Mouse (Mus musculus) T-helper 2 cell (primary cell): ENCODE results near the gene Panx2.

Source experiments
- in situ Hi-C: fragments of 300-600 bp; cut with MboI, MseI; formaldehyde crosslinking; loops from one replicate; pipeline ENCODE4 v1.15.1; 2025; ENCODE audit warnings: high pct_unique_total_duplicates

Panx2 gene

DNA sequence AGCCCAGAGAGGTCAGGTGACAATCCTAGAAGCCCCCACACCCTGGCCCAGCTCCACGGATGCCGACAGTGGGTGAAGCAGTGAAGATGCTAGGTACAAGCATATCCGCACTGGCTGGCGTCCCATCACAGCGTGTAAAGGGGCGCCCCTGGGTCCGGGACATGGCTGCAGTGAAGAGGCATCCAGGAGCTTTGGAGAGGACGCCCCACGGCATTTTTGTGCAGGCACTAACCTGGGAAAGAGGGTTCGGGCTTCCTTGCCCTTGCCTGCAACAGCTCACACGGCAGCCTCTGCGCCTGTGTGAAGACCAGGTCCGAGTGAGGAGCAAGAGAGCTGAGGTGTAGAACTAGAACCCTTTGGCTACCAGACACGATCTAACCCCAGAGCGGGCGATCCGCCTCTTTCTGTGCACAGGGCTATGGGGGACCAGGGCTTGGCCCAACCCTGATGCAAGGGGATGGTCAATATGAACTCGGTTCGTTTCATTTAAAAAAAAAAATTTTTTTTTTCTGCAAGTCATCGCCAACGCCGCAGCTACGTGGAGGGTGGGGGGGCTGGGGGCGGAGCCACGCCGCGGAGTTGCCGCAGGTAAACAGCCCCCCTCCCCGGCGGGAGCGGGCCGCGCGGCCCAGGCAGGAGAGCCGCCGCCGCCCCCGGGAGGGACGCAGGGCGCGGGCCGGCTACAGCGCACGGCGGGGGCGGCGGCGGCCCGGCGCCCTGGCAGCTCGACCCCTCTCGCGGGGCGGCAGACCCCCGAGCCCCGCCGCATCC lies at the start of gene Panx2:
Gene Panx2, plus strand, starts transcription at position 574 of the 771 bp plus-strand sequence.
- in situ Hi-C loops, result no loop called here

DNA sequence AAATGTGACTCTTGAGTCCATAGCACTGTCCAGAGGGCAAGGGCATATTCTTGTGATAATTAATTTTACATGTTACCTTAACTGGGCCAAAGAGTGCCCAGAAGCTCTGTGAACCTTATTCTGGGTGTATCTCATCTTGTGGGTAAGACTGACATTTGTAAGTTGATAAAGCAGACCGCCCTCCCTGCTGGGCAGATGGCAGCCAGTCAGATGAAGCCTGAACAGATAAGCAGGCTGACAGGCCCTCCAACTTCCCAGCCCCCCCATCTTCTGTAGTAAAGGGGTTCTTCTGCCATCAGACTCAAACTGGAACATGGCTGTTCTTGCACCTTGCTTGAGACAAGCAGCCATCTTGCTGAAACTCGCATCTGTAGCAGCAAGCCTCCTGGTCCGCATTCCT lies 42.8 kb upstream of the Panx2 start:
- in situ Hi-C loops, result no loop called here

DNA sequence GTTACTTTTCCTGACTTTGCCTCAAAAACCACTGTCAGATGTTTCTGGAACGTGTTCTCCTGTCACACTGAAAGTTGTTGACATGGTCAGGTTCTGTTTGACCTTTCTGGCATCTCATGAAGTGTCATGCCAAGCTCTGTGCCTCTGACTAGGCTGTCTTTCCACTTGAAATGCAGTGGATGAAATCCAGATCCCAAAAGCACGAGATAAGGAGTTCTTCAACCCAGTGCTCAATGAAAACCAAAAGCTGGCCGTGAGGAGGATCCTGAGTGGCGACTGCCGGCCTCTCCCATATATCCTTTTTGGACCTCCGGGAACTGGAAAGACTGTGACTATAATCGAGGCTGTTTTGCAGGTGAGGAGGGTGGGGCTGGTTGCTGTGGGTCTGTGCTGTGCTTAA lies 39.4 kb upstream of the Panx2 start:
- in situ Hi-C loops, result no loop called here

DNA sequence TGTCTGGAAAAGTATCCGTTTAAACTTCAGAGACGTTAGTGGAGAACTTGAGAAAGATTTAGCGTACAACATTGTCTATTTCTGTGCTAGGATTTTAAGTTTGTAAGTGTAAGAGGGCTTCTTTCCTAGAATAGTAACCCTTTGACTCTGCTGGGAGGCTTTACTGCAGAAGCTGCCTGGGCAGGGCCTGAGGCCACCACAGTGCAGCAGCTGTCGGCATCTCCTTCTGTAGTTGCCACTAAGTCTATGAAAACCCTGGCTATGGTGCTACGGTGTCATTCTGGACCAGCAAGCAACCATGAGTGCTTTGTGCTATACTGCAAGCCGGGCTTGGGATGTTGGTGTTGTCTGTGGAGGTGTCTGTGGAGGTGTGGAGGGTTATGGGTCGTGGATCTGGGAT lies 39.0 kb upstream of the Panx2 start:
- in situ Hi-C loops, result no loop called here

DNA sequence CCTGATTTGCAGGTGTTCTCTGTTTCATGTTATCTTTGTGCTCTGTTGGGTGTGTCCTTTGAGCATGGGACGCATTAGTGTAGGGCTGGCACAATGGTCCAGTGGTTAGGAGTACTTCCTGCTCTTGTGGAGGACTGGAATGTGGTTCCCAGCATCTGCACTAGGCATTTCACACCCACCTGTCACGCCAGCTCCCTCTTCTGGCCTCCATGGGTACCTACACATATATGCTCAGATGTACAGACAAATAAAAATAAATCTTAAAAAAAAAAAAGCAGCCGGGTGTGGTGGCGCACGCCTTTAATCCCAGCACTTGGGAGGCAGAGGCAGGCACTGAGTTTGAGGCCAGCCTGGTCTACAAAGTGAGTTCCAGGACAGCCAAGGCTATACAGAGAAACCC lies 15.2 kb upstream of the Panx2 start:
- in situ Hi-C loops, result no loop called here

DNA sequence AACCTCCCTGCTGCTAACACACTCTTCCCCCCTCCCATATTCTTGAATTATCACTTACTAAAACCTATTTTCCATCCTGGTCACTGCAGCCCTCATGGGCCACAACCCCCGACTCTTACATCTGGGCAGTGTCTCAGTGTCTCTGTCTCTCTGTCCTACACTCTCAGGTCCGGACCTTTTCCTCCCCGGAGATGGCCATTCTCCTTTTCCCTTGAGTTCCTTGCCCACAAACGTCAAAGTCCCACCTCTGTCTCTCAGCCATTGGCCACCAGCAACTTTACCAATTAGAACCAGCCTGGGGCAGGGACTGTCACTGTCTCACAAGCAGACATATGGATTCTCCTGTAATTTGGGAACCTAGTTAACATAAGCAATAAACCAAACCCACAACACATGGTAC lies 13.2 kb upstream of the Panx2 start:
- in situ Hi-C loops, result no loop called here

DNA sequence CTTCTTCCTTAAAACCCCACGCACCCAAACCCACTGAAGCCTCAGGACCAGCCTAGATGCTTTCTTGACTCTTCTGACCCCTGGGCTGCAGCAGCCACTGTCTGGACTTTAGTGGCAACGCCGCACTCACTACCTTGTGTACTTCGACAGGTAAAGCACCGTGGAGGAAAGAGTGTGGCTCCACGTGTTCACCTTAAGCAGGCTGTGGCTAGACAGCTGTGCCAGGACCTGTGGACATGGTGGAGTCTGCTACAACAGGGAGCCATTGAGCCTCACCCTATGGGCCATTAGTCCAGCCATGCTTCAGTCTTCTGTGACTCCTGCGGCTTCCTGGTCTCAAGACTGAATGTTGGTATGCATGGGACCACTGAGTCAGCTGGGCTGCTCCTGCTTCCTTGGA lies 4.9 kb upstream of the Panx2 start:
- in situ Hi-C loops, result loop anchor here (5.0 kb wide), 1 partner anchor 52 kb away; no protein-coding TSS in a partner anchor

DNA sequence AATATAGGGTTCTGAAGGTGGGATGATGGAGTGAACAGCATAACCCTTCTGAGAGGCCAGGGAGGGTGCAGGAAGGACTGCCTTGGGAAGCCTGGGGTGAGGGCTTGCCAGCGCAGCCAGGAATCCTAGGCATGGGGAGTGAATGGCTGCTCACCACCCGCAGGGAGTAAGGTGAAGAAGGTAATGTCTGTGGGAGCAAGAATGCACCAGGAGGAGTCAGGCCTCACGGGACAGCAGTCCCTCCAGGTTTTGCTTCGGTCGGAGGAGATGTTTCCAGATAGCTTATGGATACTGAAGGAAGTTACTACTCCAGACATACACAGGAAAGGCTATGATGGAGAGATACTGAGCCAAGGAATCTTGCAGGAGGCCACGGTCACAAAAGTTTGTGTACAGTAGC lies 798 bp upstream of the Panx2 start:
- in situ Hi-C loops, result no loop called here

DNA sequence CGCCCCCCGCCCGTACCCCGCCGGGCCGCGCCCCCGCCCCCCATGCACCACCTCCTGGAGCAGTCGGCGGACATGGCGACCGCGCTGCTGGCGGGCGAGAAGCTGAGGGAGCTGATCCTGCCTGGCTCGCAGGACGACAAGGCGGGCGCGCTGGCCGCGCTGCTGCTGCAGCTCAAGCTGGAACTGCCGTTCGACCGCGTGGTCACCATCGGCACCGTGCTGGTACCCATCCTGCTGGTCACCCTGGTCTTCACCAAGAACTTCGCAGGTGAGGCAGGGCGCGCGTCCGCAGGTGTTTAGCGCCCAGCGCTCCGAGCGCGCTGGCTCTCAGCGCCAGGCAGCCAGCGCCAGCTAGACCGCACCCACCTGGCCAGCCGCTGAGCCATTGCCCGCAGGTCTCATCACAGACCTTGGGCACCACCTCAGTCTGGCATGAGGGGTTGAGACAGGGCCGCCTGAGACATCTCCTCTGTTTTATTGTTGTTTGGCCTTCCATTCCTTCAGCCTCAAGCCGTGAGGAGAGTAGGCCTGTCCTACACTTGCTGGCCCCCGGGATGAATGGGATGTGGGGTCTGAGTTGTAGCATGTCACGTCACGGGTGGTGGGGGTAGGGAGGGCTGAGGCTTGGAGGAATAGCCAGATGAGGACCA lies 623 bp downstream of the Panx2 start:
- in situ Hi-C loops, result loop anchor here (10.0 kb wide), 1 partner anchor 235 kb away; no protein-coding TSS in a partner anchor

DNA sequence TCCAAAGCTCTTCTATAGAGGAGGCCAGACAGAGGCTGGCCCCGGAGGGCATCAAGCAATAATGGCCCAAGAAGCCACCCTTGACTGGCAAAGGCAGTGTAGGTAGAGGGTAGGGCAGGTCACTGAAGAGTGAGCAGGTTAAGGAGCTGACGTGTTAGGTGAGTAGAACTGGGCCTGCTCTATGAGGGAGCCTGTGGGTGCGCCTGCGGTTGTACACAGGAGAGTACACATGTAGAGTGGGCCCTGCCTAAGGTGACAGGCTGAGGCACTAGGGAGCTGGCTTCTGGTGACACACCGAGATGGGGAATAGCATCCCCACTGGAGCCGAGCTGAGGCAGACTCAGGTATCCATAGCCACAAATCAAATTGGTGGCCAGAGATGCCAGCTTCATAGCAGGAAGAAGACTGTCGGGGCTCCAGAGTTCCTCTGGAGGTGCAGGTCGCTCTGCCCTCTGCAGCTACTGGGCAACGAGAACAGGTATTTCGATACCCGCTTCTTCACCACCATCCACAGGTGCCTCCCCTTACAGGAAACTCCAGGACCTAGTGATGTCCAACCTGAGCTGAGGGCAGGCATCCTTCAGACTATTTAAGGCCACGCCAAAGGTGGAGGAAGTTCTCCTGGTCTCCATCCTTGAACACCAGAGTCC lies 1.4 kb downstream of the Panx2 start:
- in situ Hi-C loops, result loop anchor here (10.0 kb wide), 1 partner anchor 236 kb away; no protein-coding TSS in a partner anchor

DNA sequence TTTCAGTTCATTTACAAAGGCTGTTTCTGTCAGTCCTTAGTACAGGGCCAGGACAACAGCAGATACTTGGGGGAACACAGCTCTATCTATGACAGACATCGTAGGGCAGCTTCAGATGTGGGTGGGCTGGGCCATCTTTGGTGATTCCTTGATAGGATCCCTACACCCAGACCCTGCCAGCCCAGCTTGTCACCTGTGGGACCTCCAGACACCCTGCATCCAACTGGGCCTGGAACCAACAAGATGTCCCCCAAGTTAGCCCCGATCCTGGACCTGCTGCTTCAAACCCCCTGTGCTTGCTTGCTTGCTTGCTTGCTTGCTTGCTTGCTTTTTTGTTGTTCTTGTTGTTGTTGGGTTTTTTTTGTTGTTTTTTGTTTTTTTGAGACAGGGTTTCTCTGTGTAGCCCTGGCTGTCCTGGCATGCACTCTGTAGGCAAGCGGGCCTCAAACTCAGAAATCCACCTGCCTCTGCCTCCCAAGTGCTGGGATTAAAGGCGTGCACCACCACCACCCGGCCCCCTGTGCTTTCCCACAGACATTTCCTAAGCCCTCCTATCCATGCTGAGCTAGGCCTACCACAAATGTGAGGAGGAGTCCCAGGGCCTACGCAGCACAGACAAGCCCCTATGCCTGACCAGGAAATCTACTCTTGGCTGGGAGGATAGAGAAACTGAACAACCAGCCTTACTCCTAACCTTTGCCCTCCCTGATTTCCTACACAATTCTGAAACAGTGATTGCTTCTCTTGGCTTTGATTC lies 2.4 kb downstream of the Panx2 start:
- in situ Hi-C loops, result loop anchor here (10.0 kb wide), 1 partner anchor 237 kb away; no protein-coding TSS in a partner anchor

DNA sequence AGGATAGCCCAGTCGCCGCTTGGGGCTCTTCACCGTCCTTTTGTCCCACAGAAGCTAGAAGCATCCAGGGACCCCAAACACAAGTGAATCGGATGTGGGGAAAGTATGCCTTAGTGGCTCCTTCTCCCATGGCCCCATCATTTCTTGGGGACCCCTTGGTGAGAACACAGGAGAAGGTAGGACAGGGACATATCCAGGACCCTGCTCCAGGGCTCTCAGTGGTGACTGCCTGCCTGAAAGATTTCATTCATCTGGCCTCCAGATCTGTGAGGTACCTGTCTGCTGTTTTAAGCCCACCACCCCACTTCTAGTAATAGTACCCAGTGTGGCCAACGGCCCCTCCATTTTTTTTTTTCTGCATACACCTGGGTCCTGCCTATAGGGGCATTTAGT lies 3.0 kb downstream of the Panx2 start:
- in situ Hi-C loops, result loop anchor here (10.0 kb wide), 1 partner anchor 238 kb away; no protein-coding TSS in a partner anchor

DNA sequence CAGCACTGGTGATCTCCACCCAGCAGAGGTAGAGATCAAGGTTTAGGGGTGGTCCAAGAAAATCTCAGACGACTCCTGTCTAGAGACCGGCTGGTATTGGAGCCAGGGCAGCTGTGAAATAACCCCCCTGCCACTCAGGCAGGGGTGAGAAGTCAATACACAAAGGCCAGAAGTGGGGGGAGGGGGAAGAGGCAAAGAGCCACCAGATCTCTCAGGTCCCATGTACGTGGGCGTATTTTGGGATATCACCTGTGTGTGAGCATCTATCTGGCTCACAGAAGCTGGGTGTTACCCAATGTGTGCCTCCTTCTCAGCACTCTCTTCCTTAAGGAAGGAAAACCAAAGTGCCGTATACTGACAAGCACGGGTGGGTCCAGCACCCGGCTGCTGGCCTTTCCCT lies 3.5 kb downstream of the Panx2 start:
- in situ Hi-C loops, result loop anchor here (10.0 kb wide), 1 partner anchor 238 kb away; no protein-coding TSS in a partner anchor

DNA sequence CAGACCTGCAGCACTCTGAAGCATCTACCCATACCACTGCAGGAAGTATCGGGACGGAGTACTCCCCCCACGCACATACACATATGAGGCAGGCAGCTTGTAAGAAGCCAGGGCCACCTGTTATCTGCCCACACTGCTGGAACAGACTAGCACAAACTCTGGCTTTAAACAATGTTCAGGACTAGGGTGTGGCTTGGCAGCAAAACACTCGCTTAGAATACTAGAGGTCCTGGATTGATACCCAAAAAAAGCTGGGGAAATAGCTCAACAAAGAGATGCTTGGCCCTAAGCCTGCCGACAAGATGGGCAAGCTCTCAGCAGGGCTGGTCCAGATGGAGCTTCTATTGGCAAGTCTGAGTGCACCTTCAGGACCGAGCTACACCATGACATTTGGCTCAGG lies 4.0 kb downstream of the Panx2 start:
- in situ Hi-C loops, result loop anchor here (10.0 kb wide), 1 partner anchor 239 kb away; no protein-coding TSS in a partner anchor

DNA sequence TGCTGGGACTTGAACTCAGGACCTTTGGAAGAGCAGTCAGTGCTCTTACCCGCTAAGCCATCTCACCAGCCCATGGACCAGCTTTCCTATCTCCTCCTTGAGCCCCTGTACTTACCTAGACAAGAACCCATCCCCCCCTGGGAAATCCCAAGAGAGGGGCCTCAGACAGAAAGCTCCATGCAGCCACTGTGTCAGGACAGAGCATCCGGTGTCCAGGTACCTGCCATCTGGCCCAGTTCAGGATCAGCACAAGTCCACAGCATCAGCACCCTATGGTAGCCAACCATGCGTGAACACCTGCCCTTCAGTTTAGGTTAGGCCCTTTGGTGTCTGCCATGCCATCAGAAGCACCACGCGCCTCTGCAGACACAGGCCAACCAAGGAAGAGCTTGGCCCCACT lies 5.4 kb downstream of the Panx2 start:
- in situ Hi-C loops, result loop anchor here (10.0 kb wide), 1 partner anchor 240 kb away; no protein-coding TSS in a partner anchor

DNA sequence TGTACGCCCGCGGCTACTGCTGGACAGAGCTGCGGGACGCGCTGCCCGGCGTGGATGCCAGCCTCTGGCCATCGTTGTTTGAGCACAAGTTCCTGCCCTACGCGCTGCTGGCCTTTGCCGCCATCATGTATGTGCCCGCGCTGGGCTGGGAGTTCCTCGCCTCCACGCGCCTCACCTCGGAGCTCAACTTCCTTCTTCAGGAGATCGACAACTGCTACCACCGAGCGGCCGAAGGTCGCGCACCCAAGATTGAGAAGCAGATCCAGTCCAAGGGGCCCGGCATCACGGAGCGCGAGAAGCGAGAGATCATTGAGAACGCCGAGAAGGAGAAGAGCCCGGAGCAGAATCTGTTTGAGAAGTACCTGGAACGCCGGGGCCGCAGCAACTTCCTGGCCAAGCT lies 8.1 kb downstream of the Panx2 start:
- in situ Hi-C loops, result loop anchor here (10.0 kb wide), 1 partner anchor 243 kb away; no protein-coding TSS in a partner anchor

DNA sequence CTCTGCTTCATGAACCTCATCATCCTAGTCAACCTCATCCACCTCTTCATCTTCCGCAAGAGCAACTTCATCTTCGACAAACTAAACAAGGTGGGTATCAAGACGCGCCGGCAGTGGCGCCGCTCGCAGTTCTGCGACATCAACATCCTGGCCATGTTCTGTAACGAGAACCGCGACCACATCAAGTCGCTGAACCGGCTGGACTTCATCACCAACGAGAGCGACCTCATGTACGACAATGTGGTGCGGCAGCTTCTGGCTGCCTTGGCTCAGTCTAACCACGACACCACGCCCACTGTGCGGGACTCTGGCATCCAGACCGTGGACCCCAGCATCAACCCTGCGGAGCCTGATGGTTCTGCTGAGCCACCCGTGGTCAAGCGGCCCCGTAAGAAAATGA lies 8.7 kb downstream of the Panx2 start:
- in situ Hi-C loops, result loop anchor here (10.0 kb wide), 1 partner anchor 243 kb away; no protein-coding TSS in a partner anchor

DNA sequence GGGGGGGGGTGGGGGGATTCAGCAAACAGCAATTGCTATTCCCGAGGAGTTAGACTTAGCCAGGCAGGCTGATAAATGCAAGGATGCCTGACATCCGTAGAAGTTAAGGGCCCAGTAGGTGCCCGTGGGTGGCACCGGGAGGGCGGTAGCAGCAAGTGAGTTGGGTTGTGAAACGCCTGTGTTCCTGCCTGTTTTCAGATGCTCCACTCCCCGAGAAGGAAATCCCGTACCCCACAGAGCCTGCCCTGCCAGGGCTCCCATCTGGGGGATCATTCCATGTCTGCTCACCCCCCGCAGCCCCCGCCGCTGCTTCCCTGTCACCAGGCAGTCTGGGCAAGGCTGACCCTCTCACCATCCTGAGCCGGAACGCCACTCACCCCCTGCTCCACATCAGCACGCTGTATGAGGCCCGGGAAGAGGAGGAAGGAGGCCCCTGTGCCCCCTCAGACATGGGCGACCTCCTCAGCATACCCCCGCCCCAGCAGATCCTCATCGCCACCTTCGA lies 9.9 kb downstream of the Panx2 start:
- in situ Hi-C loops, result loop anchor here (10.0 kb wide), 1 partner anchor 245 kb away; no protein-coding TSS in a partner anchor

DNA sequence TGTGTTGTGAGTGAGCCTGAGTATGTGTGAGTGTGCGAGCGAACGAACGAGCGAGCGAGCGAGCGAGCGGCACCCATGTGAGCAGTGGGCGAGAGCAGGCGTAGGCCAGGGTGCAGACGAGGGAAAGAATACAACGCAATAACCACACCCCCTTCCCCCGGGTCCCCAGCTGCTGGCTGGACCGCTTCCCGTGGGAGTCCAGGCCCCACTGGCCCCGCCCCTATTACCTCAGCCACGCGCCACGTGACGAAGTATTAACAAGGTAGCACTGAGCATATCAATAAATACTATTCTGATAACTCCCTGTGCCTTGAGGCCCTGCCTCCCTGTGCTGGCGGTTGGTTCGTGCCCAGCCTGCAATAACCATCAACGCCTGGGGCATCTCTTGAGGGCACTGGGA lies 11.1 kb downstream of the Panx2 start:
- in situ Hi-C loops, result no loop called here

DNA sequence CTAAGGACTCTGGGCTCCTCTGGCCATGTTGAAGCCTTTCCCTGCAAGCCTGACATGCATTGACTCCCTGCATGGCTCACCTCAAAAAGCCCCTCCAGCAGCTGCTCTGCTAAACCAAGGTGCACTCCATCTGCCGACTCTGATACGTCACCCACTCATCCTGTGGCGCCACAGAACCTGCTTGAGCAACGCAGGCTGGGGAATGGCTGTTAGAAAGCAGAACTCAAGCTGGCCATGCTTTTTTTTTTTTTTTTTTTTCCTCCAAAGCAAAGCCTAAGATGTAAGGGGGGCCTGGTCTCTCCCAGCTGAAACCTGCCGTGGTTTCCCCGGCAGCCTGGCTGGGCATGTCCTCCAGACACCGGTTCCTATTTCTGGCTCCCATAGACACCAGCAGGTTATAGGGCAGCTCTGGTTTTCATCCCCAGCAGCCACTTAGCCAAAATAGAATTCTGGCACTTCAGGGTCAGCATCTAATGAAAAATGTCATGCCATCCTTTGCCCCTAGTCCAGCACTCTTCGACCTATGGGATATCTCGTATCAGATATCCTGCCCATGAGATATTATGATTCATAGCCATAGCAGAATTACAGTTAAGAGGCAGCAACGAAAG lies 14.6 kb downstream of the Panx2 start:
- in situ Hi-C loops, result no loop called here
